Mouse (Mus musculus) CH12.LX (cell line): Measurements from ENCODE around the gene Cldn10. TPM values are rescaled to one million over a fixed set of nuclear protein-coding genes. Genes with fewer than 3 reads are reported as not detected.

Experiments used
- DNase-seq: peaks from one replicate; pipeline ENCODE4 v3.0.0-alpha.2; 2013; ENCODE audit errors: extremely low read depth
- H3K27ac ChIP-seq: 2 replicates; pipeline ENCODE4 v1.5.1; 2012; ENCODE audit warnings: low read depth, mild to moderate bottlenecking, control low read depth, moderate library complexity; ENCODE audit not compliant: insufficient read depth
- H3K27me3 ChIP-seq: replicated peaks from 2 replicates; pipeline ENCODE3; 2012; ENCODE audit warnings: inconsistent platforms
- H3K36me3 ChIP-seq, 2 experiments: replicated peaks in 1 of 2; 2 replicates each; pipeline versions ENCODE3 to v1.6.1; 2012; ENCODE audit warnings: inconsistent platforms in 1 of 2, low read length in 1 of 2, mild to moderate bottlenecking in 1 of 2, mixed read lengths in 1 of 2, moderate library complexity in 1 of 2; ENCODE audit not compliant: control insufficient read depth in 1 of 2, insufficient read depth in 1 of 2
- H3K4me1 ChIP-seq, 2 experiments: 2 replicates each; pipeline ENCODE4 v1.6.1; 2012; ENCODE audit warnings: inconsistent platforms in 1 of 2, moderate library complexity in 1 of 2; ENCODE audit not compliant: insufficient read depth in 2 of 2, control insufficient read depth in 1 of 2
- H3K4me2 ChIP-seq: 2 replicates; pipeline ENCODE4 v1.6.1; 2012; ENCODE audit warnings: low read depth, mild to moderate bottlenecking, control low read depth; ENCODE audit not compliant: poor library complexity, insufficient read depth, severe bottlenecking
- H3K4me3 ChIP-seq, 3 experiments: fragments of 150-350 bp in 1 of 3; sonication (generic) in 1 of 3; replicated peaks in 1 of 3; 2 replicates each; pipeline versions ENCODE3 to v1.5.1; 2011 to 2012; ENCODE audit warnings: low read depth in 2 of 3, low read length in 2 of 3, mild to moderate bottlenecking in 2 of 3, moderate library complexity in 2 of 3, control low read depth in 1 of 3, improper control_type of control experiment in 1 of 3, inconsistent platforms in 1 of 3, mixed read lengths in 1 of 3; ENCODE audit not compliant: poor library complexity in 1 of 3
- H3K79me2 ChIP-seq: replicated peaks from 2 replicates; pipeline ENCODE4 v1.6.1; 2012; ENCODE audit warnings: mild to moderate bottlenecking, moderate library complexity; ENCODE audit not compliant: control insufficient read depth, poor library complexity, insufficient read depth, severe bottlenecking; ENCODE audit errors: extremely low read depth
- H3K9ac ChIP-seq: 2 replicates; pipeline ENCODE4 v1.6.1; 2012; ENCODE audit warnings: low read depth, mild to moderate bottlenecking, control low read depth, moderate library complexity; ENCODE audit not compliant: insufficient read depth
- H3K9me3 ChIP-seq: replicated peaks from 2 replicates; pipeline ENCODE3; 2012; ENCODE audit warnings: low read length, inconsistent platforms, mixed read lengths
- CHD1 ChIP-seq: IDR thresholded peaks from 2 replicates; pipeline ENCODE4 v1.6.1; 2012; ENCODE audit warnings: low read depth, low read length, improper control_type of control experiment, inconsistent platforms
- IRF4 ChIP-seq: IDR thresholded peaks from 2 replicates; pipeline ENCODE4 v1.6.1; 2014; ENCODE audit warnings: low read depth, mild to moderate bottlenecking, inconsistent platforms, low read length, improper control_type of control experiment
- MAFK ChIP-seq: IDR thresholded peaks from 2 replicates; pipeline ENCODE4 v1.6.1; 2011; ENCODE audit warnings: low read length, improper control_type of control experiment; ENCODE audit not compliant: insufficient replicate concordance
- PAX5 ChIP-seq: IDR thresholded peaks from 2 replicates; pipeline ENCODE4 v1.6.1; 2012; ENCODE audit warnings: low read length, inconsistent platforms, mixed read lengths
- SIN3A ChIP-seq: IDR thresholded peaks from 2 replicates; pipeline ENCODE4 v1.6.1; 2012; ENCODE audit warnings: low read length, improper control_type of control experiment, inconsistent platforms
- TBP ChIP-seq: conservative IDR thresholded peaks from 2 replicates; pipeline ENCODE4 v1.6.1; 2011; ENCODE audit warnings: low read depth, low read length, improper control_type of control experiment
- ZNF384 ChIP-seq: IDR thresholded peaks from 2 replicates; pipeline ENCODE4 v1.6.1; 2012; ENCODE audit warnings: low read depth, low read length, improper control_type of control experiment, inconsistent platforms
- dilution Hi-C: fragments of 300-500 bp; cut with MboI; formaldehyde crosslinking; loops from 2 replicates; pipeline ENCODE4 v1.14.3; 2020; ENCODE audit warnings: low sequenced_read_pairs; ENCODE audit not compliant: extremely low pct_unique_long_range_greater_than_20kb, extremely low pct_ligation_motif_present
- in situ Hi-C: fragments of 300-500 bp; cut with MboI; formaldehyde crosslinking; loops from 3 replicates; pipeline ENCODE4 v1.14.3; 2019; ENCODE audit warnings: low sequenced_read_pairs, low pct_ligation_motif_present, low pct_unique_long_range_greater_than_20kb, mixed read lengths
- polyA plus RNA-seq: library from polyadenylated mRNA; unstranded; fragments of >175 nt; gene quantifications from 2 replicates; pipeline ENCODE4 v1.2.1, GENCODE M21; 2012; ENCODE audit warnings: low read depth; ENCODE audit not compliant: insufficient read length
- total RNA-seq, 2 experiments: library from RNA; depleted of rRNA; stranded (reverse); fragments of 300-350 nt in 1 of 2; fragments of >200 nt in 1 of 2; gene quantifications; 2 replicates each; pipeline ENCODE4 v1.2.3; 2012 to 2014

Gene Cldn10
- total and polyA plus RNA-seq, 3 experiments, result not detected

GRCm38 (mm10) chr14:118922667-118923184 is 135.0 kb downstream of the Cldn10 start:
- Histone ChIP-seq H3K36me3 (no peaks in the 10 kb centered on the region), H3K9ac (no peak overlapping the region), H3K4me2 (no peak overlapping the region), H3K79me2 (no peaks in the 10 kb centered on the region), H3K4me3 (no peak overlapping the region), H3K27ac (no peak overlapping the region), H3K27me3 (no peaks in the 10 kb centered on the region), H3K4me1 (peaks cover 0 to 3% of the 10 kb centered on the region in 2 experiments; a peak in 1 of 4 replicates), H3K9me3 (no peaks in the 10 kb centered on the region)
- in situ Hi-C loops (no loop called here), dilution Hi-C loops (no loop called here)
- DNase-seq, result no peak
- no peak for TF ChIP-seq PAX5
- no peak for TF ChIP-seq SIN3A
- no peak for TF ChIP-seq ZNF384
- no peak for TF ChIP-seq IRF4
- TF ChIP-seq CHD1, result no peak
- no peak for TF ChIP-seq TBP
- no peak for TF ChIP-seq MAFK

Other genes starting within 250 kb of the Cldn10 start
- 22.4 and 28.7 TPM in 2 replicates for gene Abcc4, start 81.7 kb upstream of the Cldn10 start, total RNA-seq (2012; rRNA removed)
- 10.4 and 10.5 TPM in 2 replicates for gene Abcc4, start 81.7 kb upstream of the Cldn10 start, total RNA-seq (2014; rRNA removed)
- 23.3 and 26.5 TPM in 2 replicates for gene Abcc4, start 81.7 kb upstream of the Cldn10 start, polyA plus RNA-seq
- gene Dzip1, start 137.6 kb downstream of the Cldn10 start, total RNA-seq (2012; rRNA removed), result 0.29 and 0.51 TPM in 2 replicates
- 0.16 and 0.19 TPM in 2 replicates for gene Dzip1, start 137.6 kb downstream of the Cldn10 start, total RNA-seq (2014; rRNA removed)
- 0.68 and 0.83 TPM in 2 replicates for gene Dzip1, start 137.6 kb downstream of the Cldn10 start, polyA plus RNA-seq
- 29.0 and 42.7 TPM in 2 replicates for gene Dnajc3, start 150.1 kb downstream of the Cldn10 start, total RNA-seq (2012; rRNA removed)
- gene Dnajc3, start 150.1 kb downstream of the Cldn10 start, total RNA-seq (2014; rRNA removed), result 40.6 and 43.2 TPM in 2 replicates
- 30.8 and 31.6 TPM in 2 replicates for gene Dnajc3, start 150.1 kb downstream of the Cldn10 start, polyA plus RNA-seq